Mouse (Mus musculus) heart, postnatal 0 days (tissue): ENCODE data around the gene Ccdc124. TPM values are rescaled to one million over a fixed set of nuclear protein-coding genes. Genes with fewer than 3 reads are reported as not detected.

Experiments used
- ATAC-seq: fragments of 200-750 bp; cut with Nextera tagmentation; 2 replicates; pipeline ENCODE4 v1.8.0; 2017; ENCODE audit warnings: low read depth, moderate number of reproducible peaks, moderate library complexity; ENCODE audit not compliant: insufficient read depth
- DNase-seq: peaks from one replicate; pipeline ENCODE4 v3.0.0-alpha.2; 2016; ENCODE audit warnings: low spot score
- H3K27ac ChIP-seq: fragments of 300-500 bp; sonication (generic); 2 replicates; pipeline ENCODE4 v1.5.1; 2014; ENCODE audit warnings: low read depth, mild to moderate bottlenecking
- H3K27me3 ChIP-seq: fragments of 300-500 bp; sonication (generic); 2 replicates; pipeline ENCODE4 v1.6.1; 2014; ENCODE audit warnings: low read length, mixed read lengths; ENCODE audit not compliant: control insufficient read depth, insufficient read depth
- H3K36me3 ChIP-seq: fragments of 300-500 bp; sonication (generic); replicated peaks from 2 replicates; pipeline ENCODE4 v1.6.1; 2014; ENCODE audit warnings: low read length, mixed read lengths; ENCODE audit not compliant: control insufficient read depth, insufficient read depth
- H3K4me1 ChIP-seq: fragments of 300-500 bp; sonication (generic); 2 replicates; pipeline ENCODE4 v1.6.1; 2014; ENCODE audit warnings: antibody characterized with exemption; ENCODE audit not compliant: control insufficient read depth, insufficient read depth
- H3K4me2 ChIP-seq: fragments of 300-500 bp; sonication (generic); 2 replicates; pipeline ENCODE4 v1.6.1; 2014; ENCODE audit warnings: low read depth, mild to moderate bottlenecking, low read length, moderate library complexity
- H3K4me3 ChIP-seq: fragments of 300-500 bp; sonication (generic); 2 replicates; pipeline ENCODE4 v1.5.1; 2014; ENCODE audit warnings: low read depth, low read length
- H3K9ac ChIP-seq: fragments of 300-500 bp; sonication (generic); replicated peaks from 2 replicates; pipeline ENCODE4 v1.6.1; 2014; ENCODE audit warnings: low read depth, low read length, mixed read lengths
- H3K9me3 ChIP-seq: fragments of 300-500 bp; sonication (generic); replicated peaks from 2 replicates; pipeline ENCODE4 v1.6.1; 2016; ENCODE audit warnings: low read length; ENCODE audit not compliant: control insufficient read depth
- CTCF ChIP-seq: IDR thresholded peaks from 2 replicates; pipeline ENCODE4 v1.5.1; 2016; ENCODE audit warnings: antibody characterized with exemption, control low read depth, low read depth
- EP300 ChIP-seq: IDR thresholded peaks from 2 replicates; pipeline ENCODE4 v1.6.1; 2016; ENCODE audit warnings: antibody characterized with exemption, low read depth
- WGBS: fragments of 180-500 bp; shearing (Covaris S2); extraction: QIAGEN DNeasy Blood & Tissue Kit; methylation state at CpG from one replicate; pipeline ENCODE4 v1.1.7; 2014; 5-methylcytosine and 5-hydroxymethylcytosine counted together
- microRNA-seq: library from miRNA; unstranded; fragments of <30 nt; microRNA quantifications from one replicate; pipeline ENCODE4, GENCODE M21; 2016
- polyA plus RNA-seq: library from polyadenylated mRNA; unstranded; fragments of >200 nt; fragmentation: Nextera tagmentation; extraction: Ambion mirVana; gene quantifications from 2 replicates; pipeline ENCODE4 v1.2.1, GENCODE M21; 2015
- total RNA-seq: library from RNA; depleted of rRNA; stranded (reverse); fragments of >200 nt; gene quantifications from 2 replicates; pipeline ENCODE4 v1.2.3, GENCODE M21; 2014; ENCODE audit warnings: low replicate concordance; rRNA removed

Gene Ccdc124
- total and polyA plus RNA-seq, 2 experiments from 2014 or later: 12.6 to 77.9 TPM

GRCm38 (mm10) chr8:70821399-70821962 is 52.3 kb downstream of the Ccdc124 start:
- peak; percentile 96 for TF ChIP-seq CTCF
- TF ChIP-seq EP300: no peak
- Histone ChIP-seq H3K9ac (no peak overlapping the region), H3K27me3 (peaks cover 30% of the 10 kb centered on the region; the same call in 1 of the 2 replicates), H3K4me2 (no peak overlapping the region), H3K9me3 (peaks cover 13% of the 10 kb centered on the region; the same call in 1 of the 2 replicates), H3K36me3 (no peaks in the 10 kb centered on the region), H3K4me3 (no peak overlapping the region), H3K27ac (no peak overlapping the region), H3K4me1 (no peaks in the 10 kb centered on the region)
- 16% methylated on average over 30 of the region's 30 CpGs for WGBS
- DNase-seq (peak; percentile 58), ATAC-seq (peak; percentile 44; the same call in 1 of the 2 replicates)

GRCm38 (mm10) chr8:70820101-70820935 is 53.4 kb downstream of the Ccdc124 start:
- Histone ChIP-seq H3K27me3 (peaks cover 36% of the 10 kb centered on the region; the same call in 1 of the 2 replicates), H3K4me2 (no peak overlapping the region), H3K27ac (no peak overlapping the region), H3K4me3 (no peak overlapping the region), H3K9me3 (peaks cover 13% of the 10 kb centered on the region; the same call in 1 of the 2 replicates), H3K4me1 (no peaks in the 10 kb centered on the region), H3K9ac (no peak overlapping the region), H3K36me3 (no peaks in the 10 kb centered on the region)
- DNase-seq (peak; percentile 65), ATAC-seq (peak; percentile 66)
- 12% methylated on average over 31 of the region's 31 CpGs for WGBS
- no peak for TF ChIP-seq CTCF
- no peak for TF ChIP-seq EP300

Small RNA genes lying within 50 kb of the gene (microRNA-seq; reads per million reads assigned to microRNA genes)
- gene Mir7067: 0.71 reads per million

Other genes starting within 250 kb of the Ccdc124 start
- 0.15 and 5.4 TPM in 2 replicates for gene Gdf15, start 241.5 kb downstream of the Ccdc124 start, total RNA-seq
- gene Gdf15, start 241.5 kb downstream of the Ccdc124 start, polyA plus RNA-seq: 1.4 and 1.7 TPM in 2 replicates
- gene Pgpep1, start 213.5 kb downstream of the Ccdc124 start, total RNA-seq: 18.0 and 36.3 TPM in 2 replicates
- 26.9 and 29.1 TPM in 2 replicates for gene Pgpep1, start 213.5 kb downstream of the Ccdc124 start, polyA plus RNA-seq
- 438 and 495 TPM in 2 replicates for gene Lsm4, start 200.7 kb downstream of the Ccdc124 start, total RNA-seq
- 202 and 205 TPM in 2 replicates for gene Lsm4, start 200.7 kb downstream of the Ccdc124 start, polyA plus RNA-seq
- 322 and 503 TPM in 2 replicates for gene Jund, start 175.0 kb downstream of the Ccdc124 start, total RNA-seq
- gene Jund, start 175.0 kb downstream of the Ccdc124 start, polyA plus RNA-seq: 45.9 and 49.5 TPM in 2 replicates
- gene Iqcn, start 170.5 kb downstream of the Ccdc124 start, total RNA-seq: not detected in 2 replicates
- gene Iqcn, start 170.5 kb downstream of the Ccdc124 start, polyA plus RNA-seq: not detected in 2 replicates
- gene Gm3336, start 155.4 kb downstream of the Ccdc124 start, total RNA-seq: not detected in 2 replicates
- gene Gm3336, start 155.4 kb downstream of the Ccdc124 start, polyA plus RNA-seq: not detected in 2 replicates
- 0.42 and 1.2 TPM in 2 replicates for gene Pde4c, start 150.2 kb downstream of the Ccdc124 start, total RNA-seq
- gene Pde4c, start 150.2 kb downstream of the Ccdc124 start, polyA plus RNA-seq: 0.44 and 0.56 TPM in 2 replicates
- 21.4 and 40.3 TPM in 2 replicates for gene Rab3a, start 119.3 kb downstream of the Ccdc124 start, total RNA-seq
- 32.7 and 32.8 TPM in 2 replicates for gene Rab3a, start 119.3 kb downstream of the Ccdc124 start, polyA plus RNA-seq
- 26.6 and 56.3 TPM in 2 replicates for gene Mpv17l2, start 113.0 kb downstream of the Ccdc124 start, total RNA-seq
- 50.3 and 54.0 TPM in 2 replicates for gene Mpv17l2, start 113.0 kb downstream of the Ccdc124 start, polyA plus RNA-seq
- gene Pik3r2, start 97.2 kb downstream of the Ccdc124 start, total RNA-seq: 36.6 and 39.3 TPM in 2 replicates
- 30.2 and 32.5 TPM in 2 replicates for gene Pik3r2, start 97.2 kb downstream of the Ccdc124 start, polyA plus RNA-seq
- 3.0 and 5.6 TPM in 2 replicates for gene Mast3, start 68.9 kb downstream of the Ccdc124 start, total RNA-seq
- 2.3 and 3.2 TPM in 2 replicates for gene Mast3, start 68.9 kb downstream of the Ccdc124 start, polyA plus RNA-seq
- 0.08 TPM in 1 of 2 replicates, not detected in the other for gene Il12rb1, start 65.5 kb downstream of the Ccdc124 start, total RNA-seq
- not detected in 2 replicates for gene Il12rb1, start 65.5 kb downstream of the Ccdc124 start, polyA plus RNA-seq
- 4.5 and 38.1 TPM in 2 replicates for gene Arrdc2, start 34.2 kb downstream of the Ccdc124 start, total RNA-seq
- gene Arrdc2, start 34.2 kb downstream of the Ccdc124 start, polyA plus RNA-seq: 3.0 and 3.6 TPM in 2 replicates
- gene Kcnn1, start 10.7 kb downstream of the Ccdc124 start, total RNA-seq: 7.5 and 25.2 TPM in 2 replicates
- gene Kcnn1, start 10.7 kb downstream of the Ccdc124 start, polyA plus RNA-seq: 3.4 TPM in 2 replicates
- gene Slc5a5, start 18.8 kb upstream of the Ccdc124 start, total RNA-seq: not detected in 2 replicates
- 0.05 and 0.10 TPM in 2 replicates for gene Slc5a5, start 18.8 kb upstream of the Ccdc124 start, polyA plus RNA-seq
- gene Rpl18a, start 23.5 kb upstream of the Ccdc124 start, total RNA-seq: 2,186 and 2,206 TPM in 2 replicates
- gene Rpl18a, start 23.5 kb upstream of the Ccdc124 start, polyA plus RNA-seq: 2,523 and 2,655 TPM in 2 replicates
- 32.6 and 35.6 TPM in 2 replicates for gene Map1s, start 32.0 kb upstream of the Ccdc124 start, total RNA-seq
- gene Map1s, start 32.0 kb upstream of the Ccdc124 start, polyA plus RNA-seq: 21.4 and 24.9 TPM in 2 replicates